8 mouse cellular contexts compared by ENCODE assay signal in the genomic region with DNA sequence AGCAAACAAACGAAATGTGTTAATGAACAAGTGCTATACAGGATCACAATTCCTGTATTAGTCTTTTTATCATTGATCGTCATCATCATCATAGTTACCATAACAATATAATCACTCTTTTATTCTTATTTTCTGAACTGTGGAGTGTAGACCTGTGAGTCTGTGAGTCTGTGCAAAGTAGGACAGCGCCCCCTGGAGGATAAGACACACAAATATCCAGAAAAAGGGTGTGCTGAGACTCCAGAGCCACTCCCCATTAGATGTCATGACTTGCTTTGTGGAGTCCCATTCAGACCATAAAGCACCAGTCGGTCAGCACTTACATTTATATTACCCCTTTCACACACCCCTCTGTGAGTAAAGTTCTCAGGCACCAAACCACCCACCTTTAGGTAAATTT.
DNase-seq lines count a peak whose midpoint lies in the region; TF ChIP-seq lines count a peak whose summit lies in the region.

No protein-coding gene starts in this region.

- no peaks in the 10 kb centered on the region for H3K9me3 ChIP-seq in heart, embryonic 10.5 days

- peak; percentile 58 for TF ChIP-seq CTCF in heart, adult 2 months (IDR thresholded peaks at IDR 0.05)

- TF ChIP-seq EP300 in heart, adult 2 months (IDR thresholded peaks at IDR 0.05; ENCODE audit: insufficient read depth, low read depth, low read length): no peak

- intact Hi-C loops in heart, adult 2 months (cut with DNase I): loop anchor here (10.0 kb wide), 1 partner anchor 409 kb away; no protein-coding TSS in a partner anchor

- no peak overlapping the region for H3K27ac ChIP-seq in heart, adult 2 months
- H3K27ac ChIP-seq in heart, embryonic 10.5 days: no peak overlapping the region

- DNase-seq in heart, adult 2 months: no peak
- DNase-seq in heart, embryonic 10.5 days (ENCODE audit: low spot score): no peak
- DNase-seq in ovary, postnatal 14 days (ENCODE audit: low spot score): peak; percentile 18
- no peak for DNase-seq in ovary, postnatal 10 days (ENCODE audit: low spot score)
- DNase-seq in embryo, embryonic 9.5 days (ENCODE audit: extremely low spot score): peak; percentile 24
- peak; percentile 25 to 43 for DNase-seq in layer of hippocampus, postnatal 10 days (ENCODE audit: low spot score in 2 of 2)
- no peak for DNase-seq in MN1 (ENCODE audit: low spot score)
- DNase-seq in spleen, postnatal 36 days (ENCODE audit: low spot score in 2 of 2): no peak

- H3K9ac ChIP-seq in heart, adult 2 months (ENCODE audit: low read depth, low read length): no peak overlapping the region

- no peak for TF ChIP-seq POLR2A in heart, adult 2 months (IDR thresholded peaks at IDR 0.05; ENCODE audit: insufficient read depth, low read depth, low read length)

- WGBS in heart, adult 2 months: 58% methylated on average over 4 of the region's 4 CpGs
- 65% methylated on average over 4 of the region's 4 CpGs for WGBS in heart, embryonic 10.5 days

- H3K79me2 ChIP-seq in heart, adult 2 months (replicated peaks; ENCODE audit: control insufficient read depth, insufficient read depth, low read length): no peaks in the 10 kb centered on the region

- H3K27me3 ChIP-seq in heart, adult 2 months (ENCODE audit: control insufficient read depth, insufficient read depth, low read length): no peaks in the 10 kb centered on the region
- no peaks in the 10 kb centered on the region for H3K27me3 ChIP-seq in heart, embryonic 10.5 days (ENCODE audit: insufficient read depth, poor library complexity, severe bottlenecking)

- no peak overlapping the region for H3K4me3 ChIP-seq in heart, adult 2 months
- no peak overlapping the region for H3K4me3 ChIP-seq in heart, embryonic 10.5 days

- H3K36me3 ChIP-seq in heart, adult 2 months (ENCODE audit: control insufficient read depth, insufficient read depth, low read length): no peaks in the 10 kb centered on the region
- no peaks in the 10 kb centered on the region for H3K36me3 ChIP-seq in heart, embryonic 10.5 days

- no peaks in the 10 kb centered on the region for H3K4me1 ChIP-seq in heart, adult 2 months (ENCODE audit: control insufficient read depth, insufficient read depth, low read length)
- H3K4me1 ChIP-seq in heart, embryonic 10.5 days: no peaks in the 10 kb centered on the region

Comparison
In these comparisons a context has a peak if more than half of its experiments do, and no peak if none do; other contexts are left out.
1. DNase-seq: peak in ovary, postnatal 14 days (single experiment), embryo, embryonic 9.5 days (single experiment) and layer of hippocampus, postnatal 10 days (2 of 2); none in heart, adult 2 months (0 of 2), heart, embryonic 10.5 days (single experiment), ovary, postnatal 10 days (single experiment), MN1 (single experiment) and spleen, postnatal 36 days (0 of 2).